Mouse (Mus musculus) hindbrain, embryonic 15.5 days (tissue): Measurements from ENCODE around the gene Ambra1. TPM values are rescaled to one million over a fixed set of nuclear protein-coding genes. Genes with fewer than 3 reads are reported as not detected.

Source experiments
- ATAC-seq: fragments of 200-750 bp; cut with Nextera tagmentation; 2 replicates; pipeline ENCODE4 v1.8.0; 2017; ENCODE audit warnings: low read depth, moderate number of reproducible peaks, moderate TSS enrichment; ENCODE audit not compliant: low FRiP score
- H3K27ac ChIP-seq: fragments of 300-500 bp; sonication (generic); replicated peaks from 2 replicates; pipeline ENCODE4 v1.5.1; 2015; ENCODE audit warnings: mild to moderate bottlenecking, inconsistent platforms
- H3K27me3 ChIP-seq: fragments of 300-500 bp; sonication (generic); 2 replicates; pipeline ENCODE4 v1.6.1; 2015; ENCODE audit warnings: control low read depth, inconsistent platforms
- H3K36me3 ChIP-seq: fragments of 300-500 bp; sonication (generic); 2 replicates; pipeline ENCODE4 v1.6.1; 2015; ENCODE audit warnings: control low read depth, inconsistent platforms
- H3K4me1 ChIP-seq: fragments of 300-500 bp; sonication (generic); replicated peaks from 2 replicates; pipeline ENCODE4 v1.6.1; 2015; ENCODE audit warnings: control low read depth, inconsistent platforms
- H3K4me2 ChIP-seq: fragments of 300-500 bp; sonication (generic); 2 replicates; pipeline ENCODE4 v1.6.1; 2015; ENCODE audit warnings: moderate library complexity, mild to moderate bottlenecking, inconsistent platforms
- H3K4me3 ChIP-seq: fragments of 300-500 bp; sonication (generic); 2 replicates; pipeline ENCODE4 v1.5.1; 2015; ENCODE audit warnings: mild to moderate bottlenecking, inconsistent platforms
- H3K9ac ChIP-seq: fragments of 300-500 bp; sonication (generic); 2 replicates; pipeline ENCODE4 v1.6.1; 2015; ENCODE audit warnings: inconsistent platforms
- H3K9me3 ChIP-seq: fragments of 300-500 bp; sonication (generic); 2 replicates; pipeline ENCODE4 v1.6.1; 2016; ENCODE audit warnings: control low read depth, inconsistent platforms
- whole genome bisulfite sequencing: fragments of 180-500 bp; shearing (Covaris S2); methylation state at CpG from one replicate; pipeline ENCODE4 v1.1.7; 2015; 5-methylcytosine and 5-hydroxymethylcytosine counted together
- polyA plus RNA-seq: library from polyadenylated mRNA; unstranded; fragments of >200 nt; fragmentation: Nextera tagmentation; extraction: Ambion mirVana; gene quantifications from 2 replicates; pipeline ENCODE4 v1.2.1, GENCODE M21; 2015

Gene Ambra1
- polyA plus RNA-seq, 1 experiment from 2014 or later = 27.7 TPM

DNA sequence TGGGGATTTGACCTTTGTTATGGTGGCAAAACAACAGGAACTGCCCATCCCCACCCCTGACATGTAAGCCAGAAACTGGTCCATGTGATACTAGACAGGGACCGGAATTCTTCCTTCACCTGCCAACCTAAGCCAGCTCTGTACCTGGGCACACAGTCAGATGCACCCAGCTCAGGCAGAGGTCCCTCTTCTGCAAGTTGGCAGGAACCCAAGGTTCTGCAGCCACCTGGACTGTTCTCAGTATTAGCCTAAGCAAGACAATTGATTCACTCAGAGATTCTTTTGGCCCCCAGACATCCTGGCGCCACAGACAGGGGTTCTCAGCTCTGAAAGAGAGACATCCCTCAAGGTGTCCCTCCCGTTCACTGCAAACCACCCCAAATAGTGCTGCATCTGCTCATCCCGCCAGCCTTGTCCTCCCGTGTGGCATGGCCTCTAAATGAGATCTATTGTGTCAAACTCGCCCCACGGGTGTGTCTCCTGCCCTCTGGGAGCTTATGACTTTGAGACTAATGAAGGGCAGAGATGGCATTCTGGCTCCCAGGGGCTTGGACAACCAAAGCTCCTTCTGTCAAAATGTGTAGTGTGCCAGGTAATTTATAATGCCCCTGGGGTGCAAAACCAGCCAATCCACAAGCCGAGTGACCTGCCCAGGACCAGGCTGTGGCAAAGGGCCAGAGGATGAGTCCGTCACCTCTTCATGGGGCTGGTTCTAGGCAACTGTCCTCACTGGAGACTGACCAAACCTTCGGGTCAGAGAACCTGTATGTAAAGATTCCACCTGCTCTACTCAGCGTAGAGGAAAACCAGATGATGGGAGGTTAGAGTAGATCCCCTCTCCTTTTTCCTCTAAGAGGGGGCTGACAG, 229.8 kb downstream of the Ambra1 start:
- H3K36me3 ChIP-seq = no peaks in the 10 kb centered on the region
- ATAC-seq = no peak
- no peak overlapping the region for H3K4me3 ChIP-seq
- 0 out of 2 replicates have a peak overlapping the region, but pooled peaks have one; percentile 9 for H3K27ac ChIP-seq
- H3K9ac ChIP-seq = no peak overlapping the region
- H3K27me3 ChIP-seq = no peaks in the 10 kb centered on the region; the same call in 1 of the 2 replicates
- H3K4me2 ChIP-seq = no peak overlapping the region
- 63% methylated on average over 11 of the region's 11 CpGs for WGBS
- peaks cover 54% of the 10 kb centered on the region for H3K4me1 ChIP-seq
- H3K9me3 ChIP-seq = no peaks in the 10 kb centered on the region

DNA sequence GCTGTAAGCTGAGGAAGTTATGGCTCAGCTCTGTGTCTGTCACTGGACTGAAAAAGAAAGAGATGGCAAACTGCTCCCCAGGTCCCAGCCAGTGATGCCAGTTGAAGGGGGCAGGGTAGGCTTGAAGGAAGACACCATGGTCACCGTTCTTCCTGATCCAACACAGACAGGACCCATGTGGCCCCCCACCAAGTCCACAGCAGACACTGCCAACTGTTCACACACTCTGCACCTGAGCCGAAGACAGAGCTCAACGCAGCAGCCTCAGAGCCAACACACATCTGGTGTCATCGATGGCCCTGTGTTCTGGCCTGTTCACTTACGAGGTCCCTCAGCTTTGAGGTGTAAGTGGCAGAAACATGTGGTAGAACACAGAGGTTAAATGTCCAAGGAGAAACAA, 230.5 kb downstream of the Ambra1 start:
- no peak for ATAC-seq
- Histone ChIP-seq H3K27me3 (no peaks in the 10 kb centered on the region; the same call in 1 of the 2 replicates), H3K9ac (no peak overlapping the region), H3K36me3 (no peaks in the 10 kb centered on the region), H3K9me3 (no peaks in the 10 kb centered on the region), H3K27ac (no peak overlapping the region), H3K4me2 (no peak overlapping the region), H3K4me3 (no peak overlapping the region), H3K4me1 (peaks cover 49% of the 10 kb centered on the region)
- 89% methylated on average over 5 of the region's 5 CpGs for WGBS

DNA sequence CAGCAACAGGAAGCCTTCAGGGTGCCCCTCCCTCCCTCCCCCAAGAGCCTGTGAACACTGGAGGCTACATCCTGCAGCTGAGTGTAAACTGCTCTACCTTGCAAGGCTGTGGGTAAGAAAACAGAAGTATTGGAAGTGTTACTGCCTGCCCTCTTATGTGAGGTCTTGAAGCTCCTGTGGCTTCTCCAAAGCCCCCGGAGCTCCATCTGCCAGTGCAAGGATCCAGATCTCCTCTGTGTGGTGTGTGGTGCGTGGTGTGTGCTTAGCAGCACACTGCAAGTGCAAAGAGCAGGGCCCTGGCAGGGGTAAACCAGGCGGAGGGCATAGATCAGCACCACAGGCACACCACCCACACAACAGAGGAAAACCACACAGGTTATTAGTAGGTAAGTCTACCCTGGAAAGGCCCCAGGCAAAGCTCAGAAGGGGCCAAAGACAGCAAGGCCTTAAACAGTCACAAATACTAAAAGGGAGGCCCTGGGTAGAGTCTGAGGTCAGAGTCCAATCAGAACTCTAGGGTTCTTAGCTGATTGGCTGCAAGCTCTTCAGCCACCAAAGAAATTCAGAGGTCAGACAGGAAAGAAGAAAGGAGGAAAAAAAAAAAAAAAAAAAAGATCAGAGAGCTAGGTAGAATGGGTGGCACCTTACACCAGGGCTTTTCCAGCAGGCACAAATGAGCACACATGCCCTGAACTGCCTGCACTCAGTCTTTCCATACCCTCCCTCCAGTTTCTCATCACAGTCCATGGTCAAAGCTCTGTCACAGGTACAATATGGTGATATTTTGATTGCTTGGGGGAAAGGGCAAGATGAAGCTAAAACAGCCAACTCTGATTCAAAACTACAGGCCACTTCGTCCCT, 232.2 kb downstream of the Ambra1 start:
- Histone ChIP-seq H3K27me3 (no peaks in the 10 kb centered on the region; the same call in 1 of the 2 replicates), H3K27ac (no peak overlapping the region), H3K4me1 (peaks cover 45% of the 10 kb centered on the region), H3K4me3 (peak overlapping the region; percentile 84), H3K36me3 (no peaks in the 10 kb centered on the region), H3K9ac (peak overlapping the region; percentile 85), H3K9me3 (no peaks in the 10 kb centered on the region), H3K4me2 (peak overlapping the region; percentile 61)
- no peak for ATAC-seq
- WGBS = 74% methylated on average over 4 of the region's 4 CpGs

DNA sequence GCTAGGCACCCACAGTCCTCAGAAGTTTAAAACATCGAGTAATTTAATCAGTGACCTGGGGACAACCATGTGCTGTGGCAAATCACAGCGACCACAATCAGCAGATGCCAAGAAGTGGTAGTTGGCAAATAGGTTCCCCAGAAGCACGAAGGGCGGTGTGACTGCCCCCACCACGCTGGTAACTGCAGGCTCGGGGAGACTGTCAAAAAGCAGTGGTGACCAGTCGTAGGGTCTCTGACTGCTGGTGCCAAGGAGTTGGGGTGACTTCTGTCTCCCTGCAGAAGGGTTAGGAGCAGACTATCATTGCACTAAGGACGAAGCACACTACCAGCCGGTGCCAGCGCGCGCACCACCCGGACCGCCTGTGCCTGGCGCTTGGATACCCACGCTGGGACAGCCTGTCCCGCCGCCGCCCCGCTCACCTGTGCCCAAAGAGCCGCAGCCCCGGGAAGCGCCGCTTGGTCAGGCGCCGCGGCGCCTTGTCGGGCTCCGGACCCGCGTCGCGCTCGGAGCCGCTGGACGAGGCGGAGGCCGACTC, 233.0 kb downstream of the Ambra1 start:
- Histone ChIP-seq H3K27me3 (no peaks in the 10 kb centered on the region; the same call in 1 of the 2 replicates), H3K36me3 (no peaks in the 10 kb centered on the region), H3K27ac (peak overlapping the region; percentile 78), H3K9ac (peak overlapping the region; percentile 85), H3K9me3 (no peaks in the 10 kb centered on the region), H3K4me2 (peak overlapping the region; percentile 61), H3K4me1 (peaks cover 38% of the 10 kb centered on the region), H3K4me3 (peak overlapping the region; percentile 84)
- WGBS = under 1% methylated on average over 39 of the region's 39 CpGs
- ATAC-seq = peak; percentile 33; the same call in 1 of the 2 replicates

DNA sequence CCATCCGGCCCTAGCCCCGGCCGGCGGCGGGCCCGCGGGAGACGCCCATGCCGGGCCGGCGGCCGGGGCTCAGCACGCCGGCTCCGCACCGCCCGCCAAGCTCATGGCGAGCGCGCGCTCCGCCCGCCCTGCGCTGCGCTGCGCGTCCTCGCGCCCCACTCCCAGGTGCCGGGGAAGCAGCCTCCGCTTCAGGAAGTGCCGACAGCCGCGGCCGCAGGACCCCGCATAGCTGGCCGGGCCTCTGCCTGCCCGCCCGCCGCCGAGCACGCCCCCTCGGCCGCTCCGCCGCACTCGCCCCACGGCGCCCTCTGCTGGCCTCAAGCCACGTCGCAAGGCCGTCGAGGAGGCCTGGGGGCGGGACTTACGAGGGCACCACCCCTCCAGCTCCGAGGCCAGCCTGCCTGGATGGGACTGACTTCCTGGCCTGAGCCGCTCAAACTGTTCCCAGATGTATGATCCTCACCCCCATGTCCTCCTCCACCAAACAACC, 233.6 kb downstream of the Ambra1 start:
- peak; percentile 93 for ATAC-seq
- Histone ChIP-seq H3K9me3 (no peaks in the 10 kb centered on the region), H3K4me1 (peaks cover 36% of the 10 kb centered on the region), H3K27ac (peak overlapping the region; percentile 78), H3K27me3 (no peaks in the 10 kb centered on the region; the same call in 1 of the 2 replicates), H3K4me2 (peak overlapping the region; percentile 61), H3K9ac (peak overlapping the region; percentile 85), H3K36me3 (no peaks in the 10 kb centered on the region), H3K4me3 (peak overlapping the region; percentile 84)
- 2% methylated on average over 19 of the region's 57 CpGs for WGBS

DNA sequence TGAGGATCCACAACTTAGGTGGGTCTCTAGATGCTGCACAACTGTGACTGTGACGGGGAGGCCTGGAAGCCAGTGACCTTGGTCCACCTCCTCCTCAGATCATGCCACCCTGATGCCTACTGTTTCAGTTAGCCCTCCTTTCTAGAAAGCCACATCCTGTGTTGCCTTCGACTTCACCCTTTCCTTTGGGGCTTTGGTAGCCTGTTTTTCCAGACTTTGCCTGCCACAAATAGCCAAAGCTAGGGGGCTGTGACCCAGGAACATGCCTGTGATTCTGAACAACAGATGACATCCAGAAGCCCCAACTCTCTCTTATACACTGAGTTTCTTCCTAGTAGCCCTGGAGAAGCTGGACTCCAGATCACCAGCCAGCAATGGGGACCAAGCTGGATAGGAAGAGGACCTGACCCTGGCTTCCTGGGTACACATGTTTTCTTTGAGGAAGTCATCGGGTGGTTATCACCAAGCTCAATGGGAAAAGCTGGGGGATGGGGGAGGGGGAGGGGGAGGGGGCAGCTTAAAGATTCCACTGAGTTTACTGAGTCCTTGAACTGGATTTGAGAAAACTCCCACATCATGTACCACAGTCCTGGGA, 234.8 kb downstream of the Ambra1 start:
- Histone ChIP-seq H3K4me3 (no peak overlapping the region; the same call in 1 of the 2 replicates), H3K27me3 (no peaks in the 10 kb centered on the region; the same call in 1 of the 2 replicates), H3K9me3 (no peaks in the 10 kb centered on the region), H3K4me2 (peak overlapping the region; percentile 27), H3K36me3 (no peaks in the 10 kb centered on the region), H3K27ac (0 out of 2 replicates have a peak overlapping the region, but pooled peaks have one; percentile 10), H3K9ac (no peak overlapping the region), H3K4me1 (peaks cover 24% of the 10 kb centered on the region)
- 78% methylated on average over 3 of the region's 3 CpGs for WGBS
- ATAC-seq = no peak

DNA sequence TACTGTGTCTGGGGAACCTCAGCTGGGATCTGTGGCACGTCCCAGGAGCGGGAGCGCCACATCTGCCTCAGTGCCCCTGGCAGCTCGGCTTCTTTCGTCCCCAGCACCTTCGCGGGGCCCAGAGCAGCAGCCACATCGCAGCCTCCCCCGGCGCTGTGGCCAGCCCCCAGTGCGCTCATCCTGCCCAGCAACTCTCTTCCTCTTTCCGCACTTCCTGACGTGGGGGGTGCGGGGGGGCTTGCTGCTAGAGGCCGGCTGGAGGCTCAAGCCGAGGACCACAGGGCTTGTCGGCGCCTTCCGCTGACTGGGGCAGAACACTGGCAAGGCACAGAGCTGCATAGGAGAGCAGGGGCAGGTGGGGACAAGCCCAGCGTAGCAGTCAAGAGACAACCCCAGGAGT, 235.5 kb downstream of the Ambra1 start:
- Histone ChIP-seq H3K9me3 (no peaks in the 10 kb centered on the region), H3K36me3 (no peaks in the 10 kb centered on the region), H3K27me3 (no peaks in the 10 kb centered on the region; the same call in 1 of the 2 replicates), H3K9ac (no peak overlapping the region), H3K4me1 (peaks cover 20% of the 10 kb centered on the region), H3K4me2 (peak overlapping the region; percentile 27), H3K4me3 (0 out of 2 replicates have a peak overlapping the region, but pooled peaks have one; percentile 11), H3K27ac (0 out of 2 replicates have a peak overlapping the region, but pooled peaks have one; percentile 10)
- 23% methylated on average over 20 of the region's 20 CpGs for WGBS
- ATAC-seq = no peak

DNA sequence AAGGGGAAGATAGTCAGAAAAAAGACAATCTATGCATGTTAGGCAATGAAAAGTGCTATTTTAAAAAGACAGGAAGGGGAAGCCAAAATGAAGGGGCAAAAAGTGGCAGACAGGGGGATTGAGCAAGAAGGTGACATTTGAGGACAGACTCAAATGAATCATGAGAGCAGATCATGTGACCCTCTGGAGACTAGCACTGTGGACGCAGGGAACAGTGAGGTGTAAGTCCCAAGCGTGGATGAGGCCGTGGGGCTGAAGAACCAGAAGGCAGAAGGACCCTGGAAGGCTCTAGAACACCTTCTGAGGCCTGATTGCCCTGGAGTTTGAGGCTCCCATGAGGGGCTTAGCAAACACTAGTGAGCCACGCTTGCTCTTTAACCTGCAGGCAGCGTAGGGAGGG, 236.4 kb downstream of the Ambra1 start:
- no peak overlapping the region for H3K4me2 ChIP-seq
- H3K27me3 ChIP-seq = no peaks in the 10 kb centered on the region; the same call in 1 of the 2 replicates
- H3K9ac ChIP-seq = no peak overlapping the region
- no peak overlapping the region for H3K4me3 ChIP-seq
- peaks cover 19% of the 10 kb centered on the region for H3K4me1 ChIP-seq
- H3K36me3 ChIP-seq = no peaks in the 10 kb centered on the region
- H3K27ac ChIP-seq = no peak overlapping the region
- WGBS = 85% methylated on average over 5 of the region's 5 CpGs
- no peak for ATAC-seq
- H3K9me3 ChIP-seq = no peaks in the 10 kb centered on the region

DNA sequence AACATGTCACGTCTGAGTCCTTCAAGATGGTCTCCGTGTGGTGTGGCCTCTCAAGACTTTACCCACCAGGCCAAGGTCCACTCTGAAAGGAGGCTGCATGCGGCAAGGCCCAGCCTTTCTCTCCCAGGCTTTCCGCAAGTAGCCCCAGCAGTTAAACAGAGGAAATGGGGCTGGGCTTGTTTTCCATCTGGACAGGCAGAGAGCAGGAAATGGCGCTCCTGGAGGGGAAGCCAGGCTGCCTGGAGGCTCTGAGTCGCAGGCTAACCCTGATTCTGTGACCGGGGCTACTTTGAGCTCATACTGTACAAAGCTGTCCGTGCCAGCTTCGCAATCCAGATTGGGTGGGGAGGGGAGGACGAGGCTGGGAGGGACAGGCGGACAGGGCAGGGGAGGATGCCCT, 238.0 kb downstream of the Ambra1 start:
- ATAC-seq = no peak
- Histone ChIP-seq H3K9ac (no peak overlapping the region), H3K4me2 (no peak overlapping the region), H3K4me1 (peaks cover 18% of the 10 kb centered on the region), H3K36me3 (no peaks in the 10 kb centered on the region), H3K9me3 (no peaks in the 10 kb centered on the region), H3K27ac (no peak overlapping the region), H3K4me3 (no peak overlapping the region), H3K27me3 (no peaks in the 10 kb centered on the region; the same call in 1 of the 2 replicates)
- WGBS = 71% methylated on average over 11 of the region's 11 CpGs
